Mouse (Mus musculus): ENCODE results near the gene Celsr1. TPM values are rescaled to one million over a fixed set of nuclear protein-coding genes. Genes with fewer than 3 reads are reported as not detected.

The Celsr1 gene
- polyA plus RNA-seq, 1 experiment from 2014 or later, result 2.2 TPM

DNA sequence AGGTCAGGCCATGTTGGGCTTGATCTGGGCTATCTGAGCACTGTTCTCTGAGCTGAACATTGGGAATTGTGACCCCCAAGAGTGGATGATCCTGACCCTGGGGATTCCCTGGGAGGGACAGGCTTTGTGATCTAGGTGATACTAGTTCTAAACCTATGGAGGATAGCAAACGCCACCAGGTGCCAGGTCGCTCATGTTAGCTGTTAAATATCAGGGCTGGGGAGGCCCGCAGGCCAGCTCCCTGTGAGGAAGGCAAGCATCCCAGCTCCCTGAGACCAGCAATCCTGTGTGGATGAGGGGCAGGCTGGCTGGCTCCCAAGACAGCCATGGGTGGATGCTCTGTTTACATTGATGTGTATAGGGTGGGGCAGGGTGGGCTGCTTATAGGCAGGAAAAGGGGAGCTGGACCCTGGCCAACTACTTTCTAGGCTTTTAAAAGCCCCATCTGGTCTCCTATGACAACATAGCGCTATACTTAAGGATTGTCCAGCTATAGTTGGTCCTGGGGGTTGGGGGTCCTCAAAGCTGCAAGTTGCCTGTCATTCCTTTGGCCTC is 34.4 kb upstream of the Celsr1 start:
- H3K9ac ChIP-seq (ENCODE audit: low read length), result no peak overlapping the region

GRCm38 (mm10) chr15:86067581-86067910 is 34.0 kb upstream of the Celsr1 start:
- DNase-seq (ENCODE audit: low spot score) (no peak), ATAC-seq (replicated peaks; ENCODE audit: low FRiP score, low TSS enrichment, low read depth) (0 out of 2 replicates have a peak, but pooled peaks have one; percentile 29)
- Histone ChIP-seq H3K36me3 (ENCODE audit: control insufficient read depth, insufficient read depth, low read length) (no peaks in the 10 kb centered on the region), H3K27ac (ENCODE audit: low read depth) (no peak overlapping the region), H3K9me3 (ENCODE audit: control insufficient read depth, low read length) (no peaks in the 10 kb centered on the region), H3K27me3 (replicated peaks; ENCODE audit: control insufficient read depth, insufficient read depth, low read length) (no peaks in the 10 kb centered on the region), H3K4me3 (ENCODE audit: low read depth, low read length) (no peak overlapping the region), H3K4me1 (replicated peaks; ENCODE audit: control insufficient read depth, insufficient read depth, low read length) (peaks cover 25% of the 10 kb centered on the region), H3K4me2 (ENCODE audit: low read length) (peak overlapping the region; percentile 2; the same call in 1 of the 2 replicates), H3K9ac (ENCODE audit: low read length) (no peak overlapping the region)
- 44% methylated on average over 6 of the region's 6 CpGs for WGBS

More for the DNA sequence above, 34.4 kb upstream of the Celsr1 start:
- H3K27me3 ChIP-seq (replicated peaks; ENCODE audit: control insufficient read depth, insufficient read depth, low read length), result no peaks in the 10 kb centered on the region
- no peak overlapping the region for H3K4me3 ChIP-seq (ENCODE audit: low read depth, low read length)
- no peak overlapping the region for H3K27ac ChIP-seq (ENCODE audit: low read depth)
- H3K4me2 ChIP-seq (ENCODE audit: low read length), result no peak overlapping the region
- H3K4me1 ChIP-seq (replicated peaks; ENCODE audit: control insufficient read depth, insufficient read depth, low read length), result peaks cover 25% of the 10 kb centered on the region
- 51% methylated on average over 4 of the region's 4 CpGs for WGBS
- H3K9me3 ChIP-seq (ENCODE audit: control insufficient read depth, low read length), result no peaks in the 10 kb centered on the region
- no peaks in the 10 kb centered on the region for H3K36me3 ChIP-seq (ENCODE audit: control insufficient read depth, insufficient read depth, low read length)
- ATAC-seq (replicated peaks; ENCODE audit: low FRiP score, low TSS enrichment, low read depth), result peak; percentile 21; the same call in 1 of the 2 replicates
- no peak for DNase-seq (ENCODE audit: low spot score)

- H3K4me2 ChIP-seq (ENCODE audit: low read length), result peak overlapping the region; percentile 2; the same call in 1 of the 2 replicates
- H3K4me1 ChIP-seq (replicated peaks; ENCODE audit: control insufficient read depth, insufficient read depth, low read length), result peaks cover 27% of the 10 kb centered on the region
Observed at GRCm38 (mm10) chr15:86066836-86067580, 33.4 kb upstream of the Celsr1 start.

GRCm38 (mm10) chr15:86065367-86065766 is 31.8 kb upstream of the Celsr1 start:
- Histone ChIP-seq H3K27ac (ENCODE audit: low read depth) (no peak overlapping the region), H3K9ac (ENCODE audit: low read length) (no peak overlapping the region), H3K4me3 (ENCODE audit: low read depth, low read length) (no peak overlapping the region), H3K9me3 (ENCODE audit: control insufficient read depth, low read length) (no peaks in the 10 kb centered on the region), H3K36me3 (ENCODE audit: control insufficient read depth, insufficient read depth, low read length) (no peaks in the 10 kb centered on the region), H3K4me2 (ENCODE audit: low read length) (no peak overlapping the region), H3K27me3 (replicated peaks; ENCODE audit: control insufficient read depth, insufficient read depth, low read length) (no peaks in the 10 kb centered on the region), H3K4me1 (replicated peaks; ENCODE audit: control insufficient read depth, insufficient read depth, low read length) (peaks cover 36% of the 10 kb centered on the region)
- no peak for ATAC-seq (replicated peaks; ENCODE audit: low FRiP score, low TSS enrichment, low read depth)
- no peak for DNase-seq (ENCODE audit: low spot score)
- WGBS, result 83% methylated on average over 4 of the region's 4 CpGs

More at GRCm38 (mm10) chr15:86066836-86067580, 33.4 kb upstream of the Celsr1 start:
- H3K27ac ChIP-seq (ENCODE audit: low read depth), result no peak overlapping the region
- WGBS, result 43% methylated on average over 14 of the region's 14 CpGs
- ATAC-seq (replicated peaks; ENCODE audit: low FRiP score, low TSS enrichment, low read depth) (no peak), DNase-seq (ENCODE audit: low spot score) (no peak)
- H3K9ac ChIP-seq (ENCODE audit: low read length), result no peak overlapping the region
- no peak overlapping the region for H3K4me3 ChIP-seq (ENCODE audit: low read depth, low read length)
- no peaks in the 10 kb centered on the region for H3K36me3 ChIP-seq (ENCODE audit: control insufficient read depth, insufficient read depth, low read length)
- H3K9me3 ChIP-seq (ENCODE audit: control insufficient read depth, low read length), result no peaks in the 10 kb centered on the region
- H3K27me3 ChIP-seq (replicated peaks; ENCODE audit: control insufficient read depth, insufficient read depth, low read length), result no peaks in the 10 kb centered on the region

- no peak for ATAC-seq (replicated peaks; ENCODE audit: low FRiP score, low TSS enrichment, low read depth)
- peaks cover 39% of the 10 kb centered on the region for H3K4me1 ChIP-seq (replicated peaks; ENCODE audit: control insufficient read depth, insufficient read depth, low read length)
- no peaks in the 10 kb centered on the region for H3K9me3 ChIP-seq (ENCODE audit: control insufficient read depth, low read length)
Observed at GRCm38 (mm10) chr15:86064850-86065229, 31.3 kb upstream of the Celsr1 start.

DNA sequence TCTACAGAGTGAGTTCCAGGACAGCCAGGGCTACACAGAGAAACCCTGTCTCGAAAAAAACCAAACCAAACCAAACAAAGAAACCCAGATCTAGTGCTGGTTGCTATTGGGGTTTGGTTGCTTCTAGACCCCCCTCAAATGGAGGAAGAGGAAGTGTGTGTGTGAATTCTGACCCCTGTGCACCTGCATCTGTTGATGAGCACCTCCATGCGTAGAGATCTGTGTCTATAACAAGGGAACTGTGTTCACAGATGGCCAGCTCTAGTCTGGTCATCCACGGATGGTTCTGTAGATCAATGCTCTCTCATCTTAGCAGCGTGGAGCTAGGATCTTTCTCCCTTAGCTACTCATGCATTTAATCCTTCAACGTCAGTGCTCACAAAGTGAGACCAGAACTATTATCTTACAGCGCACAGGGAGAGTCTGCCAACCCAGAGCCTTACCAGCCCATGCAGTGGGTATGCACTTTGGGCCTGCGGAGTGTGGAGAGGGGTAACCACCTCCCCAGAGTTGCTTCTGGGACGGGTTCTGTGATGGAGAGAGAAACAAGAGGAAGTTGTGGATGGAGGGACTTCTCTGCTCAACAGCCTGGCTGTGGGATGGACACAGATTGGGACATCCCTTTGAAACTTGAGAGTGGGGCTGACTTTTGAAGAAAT is 30.7 kb upstream of the Celsr1 start:
- H3K36me3 ChIP-seq (ENCODE audit: control insufficient read depth, insufficient read depth, low read length), result no peaks in the 10 kb centered on the region
- no peak overlapping the region for H3K27ac ChIP-seq (ENCODE audit: low read depth)
- no peaks in the 10 kb centered on the region for H3K27me3 ChIP-seq (replicated peaks; ENCODE audit: control insufficient read depth, insufficient read depth, low read length)
- H3K4me3 ChIP-seq (ENCODE audit: low read depth, low read length), result no peak overlapping the region
- H3K4me2 ChIP-seq (ENCODE audit: low read length), result no peak overlapping the region
- no peak overlapping the region for H3K9ac ChIP-seq (ENCODE audit: low read length)
- ATAC-seq (replicated peaks; ENCODE audit: low FRiP score, low TSS enrichment, low read depth) (no peak), DNase-seq (ENCODE audit: low spot score) (no peak)
- peaks cover 45% of the 10 kb centered on the region for H3K4me1 ChIP-seq (replicated peaks; ENCODE audit: control insufficient read depth, insufficient read depth, low read length)
- H3K9me3 ChIP-seq (ENCODE audit: control insufficient read depth, low read length), result no peaks in the 10 kb centered on the region
- WGBS, result 91% methylated on average over 8 of the region's 8 CpGs

More at GRCm38 (mm10) chr15:86064850-86065229, 31.3 kb upstream of the Celsr1 start:
- no peak for DNase-seq (ENCODE audit: low spot score)
- Histone ChIP-seq H3K27me3 (replicated peaks; ENCODE audit: control insufficient read depth, insufficient read depth, low read length) (no peaks in the 10 kb centered on the region), H3K4me3 (ENCODE audit: low read depth, low read length) (no peak overlapping the region), H3K9ac (ENCODE audit: low read length) (no peak overlapping the region), H3K36me3 (ENCODE audit: control insufficient read depth, insufficient read depth, low read length) (no peaks in the 10 kb centered on the region), H3K4me2 (ENCODE audit: low read length) (no peak overlapping the region), H3K27ac (ENCODE audit: low read depth) (no peak overlapping the region)
- WGBS, result 91% methylated on average over 3 of the region's 3 CpGs

DNA sequence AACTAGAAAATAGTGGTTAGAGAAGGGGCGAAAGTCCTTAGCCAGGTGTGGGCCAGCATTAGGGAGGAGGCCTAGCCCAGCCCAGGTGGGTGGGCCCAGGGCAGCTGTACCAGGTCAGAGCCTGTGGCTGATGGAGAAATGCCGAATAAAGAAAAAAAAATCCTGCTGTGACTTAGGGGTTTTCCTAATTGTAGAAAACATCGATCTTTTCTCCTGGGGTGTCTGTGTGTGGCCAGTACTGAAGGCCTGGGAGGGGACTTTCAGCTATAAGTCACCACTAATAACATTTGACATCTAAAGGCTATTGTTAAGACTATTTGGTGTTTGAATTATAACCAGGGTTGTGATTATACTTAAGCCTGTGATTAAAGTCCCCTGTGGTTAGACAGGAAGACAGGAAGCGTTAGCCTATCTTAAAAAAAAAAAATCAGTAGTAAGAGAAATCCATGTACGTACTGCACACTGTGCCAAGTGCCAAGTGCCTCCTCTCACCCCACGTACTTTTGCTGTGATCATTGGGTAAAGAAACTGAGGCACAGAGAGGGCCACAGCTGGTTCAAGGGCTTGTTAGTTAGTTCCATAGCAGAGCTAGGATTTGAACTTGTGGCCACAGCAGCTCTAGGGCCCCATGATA is 28.4 kb upstream of the Celsr1 start:
- Histone ChIP-seq H3K9me3 (ENCODE audit: control insufficient read depth, low read length) (no peaks in the 10 kb centered on the region), H3K27me3 (replicated peaks; ENCODE audit: control insufficient read depth, insufficient read depth, low read length) (no peaks in the 10 kb centered on the region), H3K4me3 (ENCODE audit: low read depth, low read length) (no peak overlapping the region), H3K4me1 (replicated peaks; ENCODE audit: control insufficient read depth, insufficient read depth, low read length) (peaks cover 29% of the 10 kb centered on the region), H3K36me3 (ENCODE audit: control insufficient read depth, insufficient read depth, low read length) (no peaks in the 10 kb centered on the region), H3K4me2 (ENCODE audit: low read length) (no peak overlapping the region), H3K27ac (ENCODE audit: low read depth) (no peak overlapping the region), H3K9ac (ENCODE audit: low read length) (no peak overlapping the region)
- ATAC-seq (replicated peaks; ENCODE audit: low FRiP score, low TSS enrichment, low read depth) (no peak), DNase-seq (ENCODE audit: low spot score) (no peak)
- 61% methylated on average over 6 of the region's 6 CpGs for WGBS

DNA sequence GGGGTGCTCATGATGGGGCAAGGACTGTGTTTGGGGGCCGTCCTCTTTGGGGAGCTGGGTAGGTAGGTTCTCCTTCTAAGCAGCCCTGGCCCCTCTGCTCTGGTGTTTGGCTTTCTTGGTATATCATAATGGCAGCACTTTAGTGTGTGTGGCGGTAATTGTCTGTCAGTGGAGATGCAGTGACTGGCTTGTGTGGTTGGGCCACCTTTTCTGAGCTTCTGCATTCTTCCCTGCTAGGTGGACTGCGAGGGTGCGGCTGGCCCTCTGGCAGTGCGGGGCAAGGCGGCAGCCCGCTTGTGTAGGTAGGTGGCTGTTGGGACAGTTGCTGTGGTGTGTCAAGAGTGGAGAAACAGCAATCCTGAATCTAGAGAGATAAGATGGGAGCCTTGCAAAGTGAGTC is 27.6 kb upstream of the Celsr1 start:
- Histone ChIP-seq H3K4me3 (ENCODE audit: low read depth, low read length) (no peak overlapping the region), H3K27ac (ENCODE audit: low read depth) (no peak overlapping the region), H3K4me1 (replicated peaks; ENCODE audit: control insufficient read depth, insufficient read depth, low read length) (peaks cover 24% of the 10 kb centered on the region), H3K9ac (ENCODE audit: low read length) (no peak overlapping the region), H3K9me3 (ENCODE audit: control insufficient read depth, low read length) (no peaks in the 10 kb centered on the region), H3K36me3 (ENCODE audit: control insufficient read depth, insufficient read depth, low read length) (no peaks in the 10 kb centered on the region), H3K4me2 (ENCODE audit: low read length) (no peak overlapping the region), H3K27me3 (replicated peaks; ENCODE audit: control insufficient read depth, insufficient read depth, low read length) (no peaks in the 10 kb centered on the region)
- ATAC-seq (replicated peaks; ENCODE audit: low FRiP score, low TSS enrichment, low read depth) (no peak), DNase-seq (ENCODE audit: low spot score) (no peak)
- 88% methylated on average over 7 of the region's 7 CpGs for WGBS
